Mouse (Mus musculus): ENCODE measurements around the gene Zfp810.
A peak's percentile ranks its signal among the peaks of the same experiment; 100 is the strongest.
"Not testable (repeated sequence)": the region's sequence is repeated elsewhere in the genome, so short reads cannot be mapped to it uniquely, and the experiment has no call there.

Gene Zfp810

DNA sequence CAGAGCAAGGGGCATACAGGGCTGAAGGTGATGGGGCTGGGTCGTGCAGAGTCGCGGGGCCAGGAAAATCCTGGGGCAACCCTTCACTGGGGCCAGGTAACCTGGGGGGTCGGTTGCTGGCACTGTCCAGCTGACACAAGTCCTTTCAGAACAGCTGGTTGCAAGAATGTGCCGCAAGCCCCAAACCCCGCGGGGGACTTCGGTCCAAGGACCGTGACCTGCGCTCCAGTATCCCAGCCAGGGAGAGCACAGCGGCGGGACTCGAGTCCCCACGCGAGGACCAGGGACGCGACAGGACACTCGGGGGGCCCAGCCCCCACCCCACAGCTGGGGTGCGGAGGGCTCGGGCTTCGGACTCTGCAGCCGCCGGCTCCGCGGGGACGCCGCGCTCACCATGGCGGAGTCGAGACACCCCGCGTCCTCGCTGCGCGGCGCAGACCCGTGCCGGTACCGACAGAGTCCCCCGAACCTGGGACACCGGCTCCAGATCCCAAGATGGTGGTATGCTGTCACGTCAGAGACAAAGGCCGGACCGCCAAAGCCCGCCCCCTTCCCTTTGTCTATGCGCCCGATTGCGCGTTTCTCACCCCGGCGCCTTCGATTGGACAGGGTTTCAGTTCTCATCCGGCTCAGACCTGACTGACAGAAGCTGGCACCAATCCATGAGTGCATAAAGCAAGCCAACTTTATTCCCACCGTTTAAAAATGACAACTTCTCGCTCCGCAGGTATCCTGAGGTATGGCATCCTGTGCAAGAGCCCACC is at the start of gene Zfp810:
Gene Zfp810 (minus strand): TSS at position 493 of the 764 bp plus-strand sequence.
- DNase-seq (ENCODE audit: low read depth, low spot score), result peak; percentile 96

DNA sequence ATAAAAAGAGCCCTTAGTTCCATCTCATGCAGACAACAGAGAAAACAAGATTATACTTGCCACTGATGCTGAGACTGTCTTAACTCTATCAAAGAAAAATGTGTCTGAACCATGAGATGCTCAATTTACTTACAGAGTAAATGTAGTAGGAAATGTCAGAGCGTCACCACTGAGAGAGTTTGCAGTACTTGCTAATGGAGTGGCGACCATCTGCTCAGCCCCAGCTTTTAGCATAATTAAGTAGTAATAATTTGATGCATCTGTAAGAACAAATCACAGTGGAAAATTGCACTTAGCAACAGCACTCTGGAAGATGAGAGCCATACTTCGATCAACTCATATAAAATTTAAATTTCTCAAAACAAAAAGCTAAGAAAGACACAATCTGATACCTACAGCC is 48.5 kb upstream of the Zfp810 start:
- no peak for DNase-seq (ENCODE audit: low read depth, low spot score)

DNA sequence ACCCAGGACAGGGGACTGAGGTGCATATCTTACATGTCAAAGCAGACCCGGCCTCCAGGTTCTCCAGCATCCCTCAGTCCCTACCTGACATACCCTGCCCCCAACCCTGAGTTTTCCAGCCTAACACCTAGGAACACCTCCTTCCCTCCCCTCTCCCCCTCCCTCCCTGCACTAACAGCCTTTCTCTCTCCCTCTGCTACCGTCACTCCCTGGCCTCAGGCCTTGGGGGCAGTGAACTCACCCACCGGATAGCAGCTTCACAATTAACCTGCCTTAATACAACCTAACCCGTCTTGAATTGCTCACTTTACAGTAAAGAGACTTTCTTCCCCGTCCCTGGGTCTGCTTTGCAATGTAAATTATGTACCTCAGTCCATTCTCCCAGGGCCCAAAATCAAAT is 46.5 kb upstream of the Zfp810 start:
- no peak for DNase-seq (ENCODE audit: low read depth, low spot score)

DNA sequence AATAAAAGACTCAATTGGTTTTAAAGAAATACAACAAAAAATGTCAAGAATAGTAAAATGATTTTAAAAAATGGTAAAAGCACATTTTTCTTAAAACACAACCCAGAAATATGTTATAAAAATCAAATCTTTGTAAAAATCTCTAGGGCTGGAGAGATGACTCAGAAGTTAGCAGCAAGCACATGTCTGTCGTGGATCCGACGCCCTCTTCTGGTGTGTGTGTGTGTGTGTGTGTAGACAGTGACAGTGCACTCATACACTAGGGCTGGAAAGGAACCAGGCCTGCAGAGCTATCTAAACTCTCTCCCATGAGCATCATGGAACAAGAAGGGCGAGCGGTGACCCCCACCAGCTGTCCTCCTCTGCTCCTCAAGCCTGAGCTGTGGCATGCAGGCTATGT is 46.0 kb upstream of the Zfp810 start:
- DNase-seq (ENCODE audit: low read depth, low spot score), result no peak

DNA sequence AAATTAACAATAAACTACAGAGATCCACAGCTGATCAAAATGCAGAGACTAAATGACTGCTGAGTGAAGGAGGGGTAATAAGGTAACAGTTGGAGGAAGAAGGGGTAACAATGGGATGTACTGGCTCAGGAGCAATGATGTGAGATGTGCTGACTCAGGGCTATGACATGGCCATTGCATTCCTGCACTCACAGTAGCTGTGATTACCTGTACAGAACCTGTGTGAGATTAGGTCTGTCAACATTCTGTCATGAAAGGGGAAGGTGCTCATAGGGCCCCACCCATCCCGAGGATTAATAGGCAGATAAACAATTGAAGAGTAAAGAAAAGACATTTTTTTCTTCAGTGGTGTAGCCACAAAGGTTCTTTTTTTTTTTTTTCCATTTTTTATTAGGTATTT is 32.9 kb upstream of the Zfp810 start:
- no peak for DNase-seq (ENCODE audit: low read depth, low spot score)

DNA sequence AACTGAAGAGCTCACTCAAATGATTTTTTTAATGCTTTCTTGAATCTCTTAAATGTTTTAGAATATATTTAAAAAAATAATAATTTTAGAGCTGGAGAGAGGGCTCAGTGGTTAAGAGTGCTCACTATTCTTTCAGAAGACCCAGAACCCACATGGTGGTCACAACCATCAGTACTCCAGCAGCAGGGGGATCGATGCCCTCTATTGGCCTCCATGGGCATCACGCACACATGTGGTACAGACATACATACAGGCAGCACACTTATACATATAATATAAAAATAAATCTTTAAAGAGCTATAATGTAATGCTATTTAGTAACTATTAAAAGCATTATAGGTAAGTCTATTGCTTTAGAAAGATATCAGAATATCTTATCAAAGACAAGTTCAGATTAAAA is 29.8 kb upstream of the Zfp810 start:
- DNase-seq (ENCODE audit: low read depth, low spot score), result no peak

DNA sequence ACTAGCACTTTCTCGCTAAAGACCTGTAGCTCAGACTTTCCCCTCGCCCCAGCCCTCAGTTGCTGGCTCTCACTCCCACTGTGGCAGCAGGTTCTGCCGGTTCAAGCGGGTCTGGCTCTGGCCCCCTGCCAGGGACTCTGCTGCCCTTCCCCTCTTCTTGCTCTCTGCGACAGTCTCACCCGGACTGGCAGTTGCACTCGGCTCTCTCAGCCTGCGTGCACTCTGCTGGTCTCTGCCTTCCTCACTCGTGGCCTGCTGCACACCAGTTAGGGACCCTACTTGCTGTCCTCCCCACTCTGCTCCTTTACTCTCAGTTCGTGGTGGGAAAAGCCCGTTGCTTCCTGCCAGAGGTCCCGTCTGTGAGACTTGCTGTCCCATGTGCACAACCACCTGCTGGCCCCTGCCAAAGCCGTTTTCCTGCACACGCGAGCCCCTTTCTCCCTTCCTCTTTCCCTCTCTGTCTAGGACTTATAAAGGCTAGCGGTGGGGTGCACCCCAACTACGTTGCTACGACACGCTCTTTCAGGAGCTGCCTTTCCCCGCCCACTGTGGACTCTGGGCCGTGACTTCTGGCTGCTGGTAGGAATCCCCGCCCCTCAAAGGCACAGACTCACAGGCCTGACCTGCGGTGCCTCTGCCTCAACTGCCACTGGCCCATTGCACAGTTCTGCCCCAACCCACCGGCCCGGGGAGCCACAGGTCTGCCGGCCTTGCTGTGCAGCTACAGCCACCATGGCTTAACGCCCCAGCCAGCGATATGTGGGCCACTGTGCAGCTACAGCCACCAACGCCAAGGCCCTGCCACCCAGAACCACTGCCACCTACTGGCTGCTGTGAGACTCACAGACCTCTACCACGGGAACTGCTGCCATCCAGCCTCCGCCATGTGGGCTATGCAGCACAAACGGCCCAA is 20.3 kb upstream of the Zfp810 start:
- peak; percentile 77 for DNase-seq (ENCODE audit: low read depth, low spot score)

DNA sequence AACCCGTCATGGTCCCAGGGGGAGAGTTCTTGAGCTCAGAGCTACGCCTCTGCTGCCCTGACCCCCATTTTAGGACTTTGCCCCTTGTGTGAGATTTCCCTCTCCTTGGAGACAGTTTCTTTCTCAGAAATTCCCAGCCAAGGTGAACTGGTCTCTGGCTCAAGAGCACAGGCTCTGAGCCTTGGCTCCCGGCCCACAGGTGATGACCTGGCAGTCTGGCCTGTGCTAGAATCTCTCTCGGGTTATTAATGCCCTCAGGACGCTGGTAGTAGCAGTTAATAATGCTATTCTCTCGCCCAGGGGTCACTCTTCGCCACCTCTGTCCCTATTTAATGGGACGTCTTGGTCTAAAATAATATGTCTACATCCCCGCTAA is 19.6 kb upstream of the Zfp810 start:
- no peak for DNase-seq (ENCODE audit: low read depth, low spot score)

DNA sequence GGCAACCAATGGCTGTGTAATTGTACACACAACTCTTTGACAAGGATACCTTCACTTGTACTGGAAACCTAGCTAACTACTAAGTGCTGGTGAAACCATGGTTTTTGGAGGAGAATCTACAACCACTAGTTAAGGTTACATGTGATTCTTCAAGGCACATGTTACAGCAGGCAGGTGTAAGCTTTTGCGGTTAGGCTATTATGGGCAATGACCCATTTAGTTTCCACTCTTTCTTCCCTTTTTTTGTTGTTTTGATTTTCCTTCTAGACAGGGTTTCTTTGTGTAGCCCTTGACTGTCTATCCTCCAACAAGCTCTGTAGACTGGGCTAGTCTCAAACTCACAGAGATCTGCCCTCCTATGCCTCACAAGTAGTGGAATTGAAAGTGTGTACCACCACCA is 17.1 kb upstream of the Zfp810 start:
- no peak for DNase-seq (ENCODE audit: low read depth, low spot score)

DNA sequence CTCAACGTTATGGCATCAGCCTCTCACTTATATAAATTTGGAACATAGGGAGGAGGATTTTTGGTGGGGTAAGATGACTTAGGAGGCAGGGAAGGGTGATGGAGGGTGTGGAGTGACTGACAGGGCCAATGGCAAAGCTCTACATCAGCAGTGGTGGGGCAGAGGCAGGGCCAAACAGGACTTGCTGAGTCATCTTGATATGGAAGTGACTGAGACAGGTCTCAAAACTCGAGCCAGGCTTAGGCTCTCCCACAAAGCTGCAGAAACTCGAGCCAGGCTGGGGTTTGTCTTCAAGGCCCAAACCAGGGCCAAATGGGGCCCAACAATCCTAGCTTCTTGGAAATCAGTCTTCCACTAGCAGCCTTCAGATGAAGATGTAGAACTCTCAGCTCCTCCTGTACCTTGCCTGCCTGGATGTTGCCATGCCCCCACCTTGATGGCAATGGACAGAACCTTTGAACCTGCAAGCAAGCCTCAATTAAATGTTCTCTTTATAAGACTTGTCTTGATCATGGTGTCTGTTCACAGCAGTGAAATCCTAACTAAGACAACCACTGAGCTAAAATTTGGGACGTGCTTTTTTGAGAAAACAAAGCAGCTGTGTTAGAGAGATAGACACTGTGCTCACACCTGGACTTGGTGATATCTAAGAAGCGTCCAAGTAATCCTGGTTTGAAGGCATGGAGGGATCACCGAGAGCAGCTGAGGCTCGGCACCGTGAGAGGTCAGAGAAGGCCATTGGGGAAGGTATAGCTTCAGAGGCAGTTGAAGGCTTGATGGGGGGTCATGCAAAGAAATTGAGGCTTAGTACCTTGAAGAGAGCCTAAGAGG is 15.1 kb upstream of the Zfp810 start:
- no peak for DNase-seq (ENCODE audit: low read depth, low spot score)

DNA sequence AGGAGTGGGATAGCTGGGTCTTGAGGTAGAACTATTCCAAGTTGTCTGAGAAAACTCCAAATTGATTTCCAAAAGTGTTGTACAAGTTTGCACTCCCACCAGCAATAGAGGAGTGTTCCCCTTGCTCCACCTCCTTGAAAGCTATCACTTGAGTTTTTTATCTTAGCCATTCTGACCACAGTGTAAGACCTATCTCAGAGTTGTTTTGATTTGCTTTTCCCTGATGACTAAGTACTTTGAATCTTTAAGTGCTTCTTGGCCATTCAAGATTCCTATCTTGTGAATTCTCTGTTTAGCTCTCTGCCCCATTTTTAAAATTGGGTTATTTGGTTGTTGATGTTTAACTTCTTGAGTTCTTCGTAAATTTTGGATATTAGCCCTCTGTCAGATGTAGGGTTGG is 11.7 kb upstream of the Zfp810 start:
- no peak for DNase-seq (ENCODE audit: low read depth, low spot score)

DNA sequence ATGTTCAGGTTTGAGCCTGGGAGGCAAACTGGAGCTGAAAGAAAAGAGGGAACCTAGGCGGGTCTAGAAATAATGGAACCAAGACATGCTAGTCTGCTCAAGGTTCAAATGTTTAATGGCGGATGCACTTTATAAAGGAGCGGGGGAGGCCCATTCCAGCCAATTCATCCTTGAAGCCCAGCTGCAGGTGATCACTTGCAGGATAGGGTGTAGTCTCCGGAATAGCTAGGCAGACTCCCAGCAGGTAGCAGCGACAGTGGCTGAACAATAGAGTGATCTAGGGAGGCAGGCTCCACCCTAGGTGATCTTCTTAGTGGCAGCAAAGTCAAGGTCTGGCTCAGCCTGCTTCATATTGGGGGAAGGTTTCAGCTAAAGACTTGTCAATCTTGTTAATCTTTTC is 8.6 kb upstream of the Zfp810 start:
- DNase-seq (ENCODE audit: low read depth, low spot score), result not testable (repeated sequence)

DNA sequence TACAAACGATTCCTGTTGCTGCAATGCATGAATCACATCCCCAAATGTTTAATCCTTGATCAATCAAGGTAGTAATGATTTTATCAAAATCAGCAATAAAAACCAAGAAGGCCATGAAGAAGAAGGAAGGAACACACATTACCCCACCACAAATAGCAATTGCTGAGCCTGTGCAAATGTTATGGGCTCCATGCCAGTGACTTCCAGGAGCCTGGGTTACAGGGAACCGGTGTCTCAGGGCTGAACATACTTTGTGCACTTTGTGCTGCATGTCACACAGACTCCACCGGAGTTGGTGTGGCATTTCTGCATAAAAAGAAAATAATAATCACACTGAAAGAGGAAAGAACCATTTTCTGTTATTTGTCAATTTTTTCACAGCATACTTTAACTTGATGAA is 6.6 kb upstream of the Zfp810 start:
- no peak for DNase-seq (ENCODE audit: low read depth, low spot score)

DNA sequence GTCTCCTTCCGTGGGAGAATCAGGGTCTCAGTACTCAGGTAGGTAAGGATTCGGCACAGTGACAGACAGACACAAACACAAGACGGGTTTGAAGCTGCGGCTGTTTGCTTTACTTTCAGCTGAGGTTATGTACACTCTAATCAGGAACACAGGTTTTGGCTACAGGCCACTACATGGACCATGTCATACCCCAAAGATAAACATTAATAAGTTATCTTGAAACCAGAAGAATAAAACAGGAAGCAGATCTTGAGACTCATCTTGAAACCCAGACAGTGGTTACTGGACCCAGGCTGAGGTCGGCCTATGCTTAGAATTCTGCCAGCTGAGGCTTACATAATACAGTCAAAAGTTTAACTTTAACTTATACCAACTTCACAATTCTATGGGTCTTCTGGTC is 5.8 kb upstream of the Zfp810 start:
- no peak for DNase-seq (ENCODE audit: low read depth, low spot score)

DNA sequence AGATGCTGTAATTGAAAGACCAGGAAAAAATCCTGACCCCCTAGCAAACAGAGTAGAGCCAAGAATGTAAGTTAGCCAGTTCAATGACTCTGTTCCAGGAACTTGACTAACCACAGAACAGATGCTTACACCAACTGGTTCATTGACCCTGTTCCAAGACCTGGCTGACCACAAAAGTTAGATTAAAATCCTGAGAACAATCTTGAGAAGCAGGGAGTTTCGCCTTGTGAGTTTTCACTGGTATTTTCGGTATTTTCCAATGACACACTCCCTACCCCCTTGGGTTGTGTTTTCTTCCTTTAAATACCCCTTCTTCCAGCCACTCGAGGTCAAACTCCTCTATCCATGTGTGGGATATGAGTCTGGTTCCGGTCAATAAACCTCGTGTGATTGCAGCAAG is 2.2 kb upstream of the Zfp810 start:
- no peak for DNase-seq (ENCODE audit: low read depth, low spot score)

DNA sequence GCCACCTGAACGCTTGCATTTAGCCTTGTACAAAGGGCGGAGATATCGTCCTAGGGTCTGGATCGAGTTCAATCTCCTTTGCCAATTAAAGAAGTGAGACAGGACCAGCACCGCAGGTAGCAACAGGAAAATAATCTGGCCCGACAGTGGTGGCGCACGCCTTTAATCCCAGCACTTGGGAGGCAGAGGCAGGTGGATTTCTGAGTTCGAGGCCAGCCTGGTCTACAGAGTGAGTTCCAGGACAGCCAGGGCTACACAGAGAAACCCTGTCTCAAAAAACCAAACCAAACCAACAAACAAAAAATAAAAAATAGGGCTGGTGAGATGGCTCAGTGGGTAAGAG is 443 bp upstream of the Zfp810 start:
- not testable (repeated sequence) for DNase-seq (ENCODE audit: low read depth, low spot score)

DNA sequence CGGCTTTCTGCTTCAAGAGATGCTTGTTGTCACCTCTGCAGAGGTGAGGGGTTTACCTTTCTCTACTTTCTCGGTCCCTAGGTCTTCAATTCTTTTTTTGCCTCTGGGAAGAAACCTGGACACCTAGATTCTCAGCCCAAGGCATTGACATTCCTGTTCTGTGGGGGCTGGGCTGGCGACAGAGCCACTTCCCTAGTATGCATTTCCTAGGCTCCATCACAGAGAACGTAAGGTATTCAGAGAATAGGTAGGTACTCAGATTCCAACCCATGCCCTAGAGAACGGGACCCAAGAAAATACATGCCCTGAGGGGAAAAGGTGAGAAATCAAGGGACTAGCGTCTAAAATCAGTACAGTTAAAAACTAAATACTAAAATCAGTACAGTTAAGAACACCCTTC is 722 bp downstream of the Zfp810 start:
- DNase-seq (ENCODE audit: low read depth, low spot score), result no peak

DNA sequence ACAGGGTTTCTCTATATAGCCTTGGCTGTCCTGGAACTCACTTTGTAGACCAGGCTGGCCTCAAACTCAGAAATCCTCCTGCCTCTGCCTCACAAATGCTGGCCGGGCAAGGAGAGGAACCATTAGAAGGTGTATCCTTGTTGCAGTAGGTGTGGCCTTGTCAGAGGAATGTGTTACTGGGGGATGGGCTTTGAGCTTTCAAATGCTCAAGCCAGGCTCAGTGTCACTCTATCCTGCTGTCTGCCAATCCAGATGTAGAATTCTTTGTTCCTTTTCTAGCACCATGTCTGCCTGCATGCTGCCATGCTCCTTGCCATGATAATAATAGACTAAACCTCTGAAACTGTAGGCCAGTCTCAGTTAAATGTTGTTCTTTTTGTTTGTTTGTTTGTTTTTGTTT is 5.2 kb downstream of the Zfp810 start:
- DNase-seq (ENCODE audit: low read depth, low spot score), result no peak

DNA sequence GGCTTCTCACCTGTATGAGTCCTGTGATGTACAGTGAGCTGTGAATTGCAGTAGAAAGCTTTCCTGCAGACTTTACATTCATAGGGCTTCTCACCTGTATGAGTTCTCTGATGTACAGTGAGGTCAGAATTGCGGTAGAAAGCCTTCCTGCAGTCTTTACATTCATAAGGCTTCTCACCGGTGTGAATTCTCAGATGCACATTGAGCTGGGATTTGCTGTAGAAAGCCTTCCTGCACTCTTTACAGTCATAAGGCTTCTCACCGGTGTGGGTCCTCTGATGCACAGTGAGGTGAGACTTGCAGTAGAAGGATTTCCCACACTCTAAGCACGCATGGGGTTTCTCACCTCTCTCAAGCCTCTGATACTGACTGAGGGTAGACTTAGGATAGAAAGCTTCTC is 28.7 kb downstream of the Zfp810 start:
- DNase-seq (ENCODE audit: low read depth, low spot score), result no peak

DNA sequence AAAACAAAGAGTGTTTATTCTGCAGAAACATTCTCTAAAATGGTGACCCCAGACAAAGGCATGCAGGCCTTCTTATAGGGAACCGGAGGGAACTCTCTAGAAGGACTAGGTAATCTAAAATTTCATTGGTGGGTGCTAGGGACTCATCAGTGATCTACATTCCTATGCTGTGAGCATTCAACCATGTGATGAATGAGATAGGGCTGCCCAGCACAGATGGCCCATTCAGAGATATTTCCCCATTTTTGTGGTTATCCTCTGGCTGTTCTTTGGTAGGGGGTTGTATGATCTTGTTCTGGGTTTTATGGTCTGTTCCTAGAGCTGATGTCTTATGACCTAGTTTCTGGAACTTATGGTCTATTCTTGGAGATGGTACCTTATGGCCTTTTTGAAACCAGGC is 38.6 kb downstream of the Zfp810 start:
- no peak for DNase-seq (ENCODE audit: low read depth, low spot score)

DNA sequence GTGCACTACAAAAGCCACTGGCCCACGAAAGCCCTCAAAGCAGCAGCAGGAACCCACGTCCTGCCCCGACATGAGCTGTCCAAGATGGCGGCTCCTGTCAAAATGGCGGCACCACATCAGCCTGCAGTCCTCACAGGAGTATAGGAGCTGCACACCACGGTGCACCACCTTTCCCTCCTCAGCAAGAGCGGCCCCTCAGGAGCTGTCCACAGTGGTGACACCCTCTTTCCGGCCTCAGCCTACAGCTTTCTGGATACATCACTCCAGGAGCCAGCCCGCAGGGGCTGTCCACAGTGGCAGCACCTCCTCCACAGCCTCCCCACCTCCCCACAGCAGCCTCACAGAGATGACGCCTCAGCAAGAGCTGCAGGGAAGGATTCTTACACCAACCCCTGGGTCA is 44.8 kb downstream of the Zfp810 start:
- DNase-seq (ENCODE audit: low read depth, low spot score), result no peak

DNA sequence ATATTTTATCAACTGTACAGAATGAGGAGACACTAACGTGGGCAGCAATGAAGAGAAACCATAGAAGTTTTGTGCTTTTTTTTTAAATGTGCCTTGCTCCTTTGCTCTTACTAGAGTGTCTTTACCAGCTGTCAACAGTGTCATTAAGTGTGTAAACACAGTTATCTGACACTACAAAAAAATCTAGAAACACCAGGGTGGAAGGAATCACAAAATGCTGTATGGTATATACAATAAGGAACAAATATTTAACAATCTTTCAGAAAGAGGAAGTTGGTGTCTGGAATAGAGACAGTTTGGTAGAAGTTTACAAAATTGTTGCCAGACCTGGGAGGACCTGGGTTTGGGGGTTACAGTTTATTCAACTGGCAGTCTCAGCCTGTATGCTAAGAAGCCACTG is 45.9 kb downstream of the Zfp810 start:
- DNase-seq (ENCODE audit: low read depth, low spot score), result no peak

Measured in embryo, embryonic 11.5 days (tissue).